Mouse (Mus musculus) thymus, postnatal 36 days (tissue): Measurements from ENCODE around the gene Vmn2r108.
"Not testable (repeated sequence)": the region's sequence is repeated elsewhere in the genome, so short reads cannot be mapped to it uniquely, and the experiment has no call there.

Experiments used
- DNase-seq, 2 experiments: peaks; one replicate each; pipeline ENCODE4 v3.0.0; 2022; ENCODE audit warnings: mixed read lengths in 2 of 2

Gene Vmn2r108

GRCm38 (mm10) chr17:20481231-20481630 is at the start of gene Vmn2r108:
Vmn2r108 (minus strand) TSS chr17:20481331.
- no peak for DNase-seq

GRCm38 (mm10) chr17:20508247-20508646 is 27.1 kb upstream of the Vmn2r108 start:
- not testable (repeated sequence) for DNase-seq

GRCm38 (mm10) chr17:20497858-20498257 is 16.7 kb upstream of the Vmn2r108 start, which contains the start of gene Vmn1r225:
Vmn1r225 (plus strand) TSS chr17:20498158.
- DNase-seq, result no peak

- DNase-seq, result no peak
These were observed 7.8 kb downstream of the Vmn2r108 start for GRCm38 (mm10) chr17:20473311-20473710.

GRCm38 (mm10) chr17:20439263-20439662 is 41.9 kb downstream of the Vmn2r108 start:
- DNase-seq, result no peak

GRCm38 (mm10) chr17:20413846-20414245 is 67.3 kb downstream of the Vmn2r108 start, which contains the start of gene Vmn1r224:
Vmn1r224 (plus strand) TSS chr17:20414146.
- no peak for DNase-seq
